8 mouse cellular contexts compared by ENCODE assay signal in the genomic region with DNA sequence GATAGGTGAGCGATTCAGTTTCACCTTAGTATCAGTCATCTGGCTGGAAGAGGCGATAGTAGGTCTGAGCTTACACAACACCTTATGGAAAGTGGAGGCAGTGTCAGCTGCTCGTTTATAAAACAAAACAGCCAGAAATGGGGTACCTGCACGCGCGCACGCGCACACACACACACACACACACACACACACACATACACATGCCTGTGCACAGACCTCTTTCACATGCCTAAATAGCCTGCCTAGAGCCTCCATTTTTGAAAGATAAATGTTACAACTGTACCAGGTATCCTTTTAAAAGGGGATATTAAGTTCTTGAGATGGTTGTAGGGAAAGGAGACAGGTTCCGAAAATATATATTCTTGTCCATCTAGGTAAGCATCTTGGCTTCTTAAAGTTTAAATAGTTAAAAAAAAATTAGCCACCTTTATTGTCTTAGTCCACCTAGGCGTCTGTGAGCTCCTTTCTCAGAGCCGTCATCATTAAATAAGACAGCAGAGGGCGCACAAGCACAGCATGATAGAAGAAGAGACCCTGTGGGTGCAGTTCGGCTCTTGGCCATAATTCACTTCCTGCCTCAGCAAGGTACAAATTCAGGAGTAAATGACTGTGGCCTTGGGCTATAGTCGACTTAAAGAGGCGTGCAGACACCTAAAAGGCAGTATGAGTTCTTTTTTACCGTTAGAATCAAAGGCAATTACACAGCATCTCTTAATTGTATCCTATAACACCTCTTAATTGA.
DNase-seq lines count a peak whose midpoint lies in the region; ATAC-seq lines count a peak whose summit lies in the region.

No protein-coding gene starts in this region.

- H3K4me1 ChIP-seq in intestine, embryonic 14.5 days (replicated peaks; ENCODE audit: control insufficient read depth, insufficient read depth, low read length) = no peaks in the 10 kb centered on the region
- no peaks in the 10 kb centered on the region for H3K4me1 ChIP-seq in intestine, embryonic 16.5 days (ENCODE audit: control insufficient read depth, insufficient read depth, low read length)
- no peaks in the 10 kb centered on the region for H3K4me1 ChIP-seq in intestine, embryonic 15.5 days (replicated peaks)
- no peaks in the 10 kb centered on the region for H3K4me1 ChIP-seq in midbrain, embryonic 12.5 days

- no peak overlapping the region for H3K4me3 ChIP-seq in intestine, embryonic 14.5 days (ENCODE audit: low read depth, low read length)
- H3K4me3 ChIP-seq in intestine, embryonic 16.5 days (ENCODE audit: low read length) = no peak overlapping the region
- no peak overlapping the region for H3K4me3 ChIP-seq in intestine, embryonic 15.5 days (replicated peaks)
- no peak overlapping the region for H3K4me3 ChIP-seq in midbrain, embryonic 12.5 days

- H3K9me3 ChIP-seq in intestine, embryonic 14.5 days (ENCODE audit: control insufficient read depth, low read length) = no peaks in the 10 kb centered on the region
- no peaks in the 10 kb centered on the region for H3K9me3 ChIP-seq in intestine, embryonic 16.5 days (ENCODE audit: control insufficient read depth, low read length)
- no peaks in the 10 kb centered on the region for H3K9me3 ChIP-seq in intestine, embryonic 15.5 days
- no peaks in the 10 kb centered on the region for H3K9me3 ChIP-seq in midbrain, embryonic 12.5 days

- H3K27me3 ChIP-seq in intestine, embryonic 14.5 days (replicated peaks; ENCODE audit: control insufficient read depth, insufficient read depth, low read length) = peaks cover 5% of the 10 kb centered on the region
- H3K27me3 ChIP-seq in intestine, embryonic 16.5 days (replicated peaks; ENCODE audit: control insufficient read depth, insufficient read depth, low read length) = no peaks in the 10 kb centered on the region
- H3K27me3 ChIP-seq in intestine, embryonic 15.5 days (replicated peaks) = no peaks in the 10 kb centered on the region; the same call in 1 of the 2 replicates
- H3K27me3 ChIP-seq in midbrain, embryonic 12.5 days = peaks cover 80% of the 10 kb centered on the region

- no peak overlapping the region for H3K9ac ChIP-seq in intestine, embryonic 14.5 days (ENCODE audit: low read length)
- H3K9ac ChIP-seq in intestine, embryonic 16.5 days (ENCODE audit: low read depth, low read length) = no peak overlapping the region
- no peak overlapping the region for H3K9ac ChIP-seq in intestine, embryonic 15.5 days
- no peak overlapping the region for H3K9ac ChIP-seq in midbrain, embryonic 12.5 days (replicated peaks)

- H3K27ac ChIP-seq in intestine, embryonic 14.5 days (ENCODE audit: low read depth) = no peak overlapping the region
- H3K27ac ChIP-seq in intestine, embryonic 16.5 days (ENCODE audit: low read length) = no peak overlapping the region
- H3K27ac ChIP-seq in intestine, embryonic 15.5 days = no peak overlapping the region
- no peak overlapping the region for H3K27ac ChIP-seq in midbrain, embryonic 12.5 days (replicated peaks)

- ATAC-seq in intestine, embryonic 14.5 days (replicated peaks; ENCODE audit: low FRiP score, low TSS enrichment, low read depth) = peak; percentile 62; the same call in 1 of the 2 replicates
- no peak; the same call in 1 of the 2 replicates for ATAC-seq in intestine, embryonic 16.5 days
- peak; percentile 67; the same call in 1 of the 2 replicates for ATAC-seq in intestine, embryonic 15.5 days
- ATAC-seq in midbrain, embryonic 12.5 days (ENCODE audit: low FRiP score, low read depth) = peak; percentile 54

- DNase-seq in intestine, embryonic 14.5 days (ENCODE audit: low spot score) = peak; percentile 90
- peak; percentile 32 for DNase-seq in cerebellum, adult 8-10 months
- DNase-seq in frontal cortex, adult 2 months (ENCODE audit: extremely low spot score in 1 of 2, low spot score in 1 of 2) = peak; percentile 38 to 88
- peak; percentile 77 to 84 for DNase-seq in left cerebral cortex, postnatal 14 days (ENCODE audit: low spot score in 2 of 2)
- peak; percentile 29 to 73 for DNase-seq in spleen, postnatal 4 days (ENCODE audit: low spot score in 2 of 2)

- H3K4me2 ChIP-seq in intestine, embryonic 14.5 days (ENCODE audit: low read length) = no peak overlapping the region
- no peak overlapping the region for H3K4me2 ChIP-seq in intestine, embryonic 16.5 days (ENCODE audit: low read depth, low read length)
- no peak overlapping the region for H3K4me2 ChIP-seq in intestine, embryonic 15.5 days (replicated peaks)
- H3K4me2 ChIP-seq in midbrain, embryonic 12.5 days (replicated peaks) = no peak overlapping the region

- intact Hi-C loops in left cerebral cortex, postnatal 14 days (cut with DNase I) = loop anchor here (5.0 to 10.0 kb wide), 2 partner anchors 201 to 324 kb away; no protein-coding TSS in a partner anchor

- H3K36me3 ChIP-seq in intestine, embryonic 14.5 days (ENCODE audit: control insufficient read depth, insufficient read depth, low read length) = no peaks in the 10 kb centered on the region
- no peaks in the 10 kb centered on the region for H3K36me3 ChIP-seq in intestine, embryonic 16.5 days (ENCODE audit: control insufficient read depth, insufficient read depth, low read length)
- H3K36me3 ChIP-seq in intestine, embryonic 15.5 days = no peaks in the 10 kb centered on the region
- no peaks in the 10 kb centered on the region for H3K36me3 ChIP-seq in midbrain, embryonic 12.5 days

- 49% methylated on average over 16 of the region's 16 CpGs for WGBS in intestine, embryonic 14.5 days
- 50% methylated on average over 16 of the region's 16 CpGs for WGBS in intestine, embryonic 16.5 days
- WGBS in intestine, embryonic 15.5 days = 48% methylated on average over 16 of the region's 16 CpGs
- 49% methylated on average over 16 of the region's 16 CpGs for WGBS in midbrain, embryonic 12.5 days

Comparison
In these comparisons a context has a peak if more than half of its experiments do, and no peak if none do; other contexts are left out.
1. DNase-seq: peak in every context shown above with its lines; median percentile 90 in intestine, embryonic 14.5 days; 80 in left cerebral cortex, postnatal 14 days; 63 in frontal cortex, adult 2 months; 51 in spleen, postnatal 4 days; 32 in cerebellum, adult 8-10 months.